Mouse (Mus musculus) kidney, embryonic 16.5 days (tissue): ENCODE measurements at regions not wholly inside any gene's neighbourhood (a gene's known extent, or its start where the extent isn't known, plus 50 kb on each side); places are given as distances from the start of the nearest gene placed in this dataset.

ENCODE experiments used
- ATAC-seq: fragments of 200-750 bp; cut with Nextera tagmentation; 2 replicates; pipeline ENCODE4 v1.8.0; 2017; ENCODE audit warnings: moderate TSS enrichment; ENCODE audit not compliant: low FRiP score, low TSS enrichment
- H3K27ac ChIP-seq: fragments of 300-500 bp; sonication (generic); 2 replicates; pipeline ENCODE4 v1.5.1; 2014; ENCODE audit warnings: low read length
- H3K27me3 ChIP-seq: fragments of 300-500 bp; sonication (generic); 2 replicates; pipeline ENCODE4 v1.6.1; 2014; ENCODE audit warnings: low read length, control low read depth, mixed read lengths; ENCODE audit not compliant: insufficient read depth
- H3K36me3 ChIP-seq: fragments of 300-500 bp; sonication (generic); 2 replicates; pipeline ENCODE4 v1.6.1; 2014; ENCODE audit warnings: low read length, control low read depth, mixed read lengths; ENCODE audit not compliant: insufficient read depth
- H3K4me1 ChIP-seq: fragments of 300-500 bp; sonication (generic); 2 replicates; pipeline ENCODE4 v1.6.1; 2014; ENCODE audit warnings: low read length, control low read depth, mixed read lengths; ENCODE audit not compliant: insufficient read depth
- H3K4me2 ChIP-seq: fragments of 300-500 bp; sonication (generic); replicated peaks from 2 replicates; pipeline ENCODE4 v1.6.1; 2014; ENCODE audit warnings: low read depth, low read length
- H3K4me3 ChIP-seq: fragments of 300-500 bp; sonication (generic); 2 replicates; pipeline ENCODE4 v1.5.1; 2014; ENCODE audit warnings: mild to moderate bottlenecking, low read length
- H3K9ac ChIP-seq: fragments of 300-500 bp; sonication (generic); replicated peaks from 2 replicates; pipeline ENCODE4 v1.6.1; 2014; ENCODE audit warnings: low read length
- H3K9me3 ChIP-seq: fragments of 300-500 bp; sonication (generic); 2 replicates; pipeline ENCODE4 v1.6.1; 2016; ENCODE audit warnings: low read length, control low read depth
- WGBS: fragments of 180-500 bp; shearing (Covaris S2); extraction: QIAGEN DNeasy Blood & Tissue Kit; methylation state at CpG from one replicate; pipeline ENCODE4 v1.1.7; 2014; 5-methylcytosine and 5-hydroxymethylcytosine counted together

DNA sequence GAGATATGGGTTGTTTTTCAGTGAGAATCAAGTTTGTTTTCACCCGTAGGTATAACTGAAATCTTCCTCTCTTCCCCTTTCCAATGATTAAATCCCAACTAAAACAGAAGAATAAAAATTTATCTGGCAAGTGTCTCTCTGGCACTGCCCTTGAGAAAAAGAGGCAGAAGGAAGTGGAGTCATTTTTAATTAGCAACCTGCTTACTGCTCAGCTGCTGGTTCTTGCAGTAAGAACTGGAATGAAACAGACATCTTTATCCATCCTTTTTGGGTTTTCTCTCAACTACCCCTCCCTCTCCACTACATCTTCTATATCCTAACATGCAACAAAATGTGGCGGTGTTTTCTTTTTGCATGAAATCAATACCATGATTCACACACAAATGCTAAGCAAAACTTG is 302.4 kb upstream of the Plxna2 start:
- H3K9me3 ChIP-seq, result no peaks in the 10 kb centered on the region
- no peak overlapping the region for H3K9ac ChIP-seq
- H3K36me3 ChIP-seq, result no peaks in the 10 kb centered on the region
- no peaks in the 10 kb centered on the region for H3K27me3 ChIP-seq
- no peak for ATAC-seq
- H3K4me2 ChIP-seq, result no peak overlapping the region
- H3K4me1 ChIP-seq, result no peaks in the 10 kb centered on the region
- H3K4me3 ChIP-seq, result no peak overlapping the region
- H3K27ac ChIP-seq, result no peak overlapping the region
- 85% methylated on average over 2 of the region's 2 CpGs for WGBS

DNA sequence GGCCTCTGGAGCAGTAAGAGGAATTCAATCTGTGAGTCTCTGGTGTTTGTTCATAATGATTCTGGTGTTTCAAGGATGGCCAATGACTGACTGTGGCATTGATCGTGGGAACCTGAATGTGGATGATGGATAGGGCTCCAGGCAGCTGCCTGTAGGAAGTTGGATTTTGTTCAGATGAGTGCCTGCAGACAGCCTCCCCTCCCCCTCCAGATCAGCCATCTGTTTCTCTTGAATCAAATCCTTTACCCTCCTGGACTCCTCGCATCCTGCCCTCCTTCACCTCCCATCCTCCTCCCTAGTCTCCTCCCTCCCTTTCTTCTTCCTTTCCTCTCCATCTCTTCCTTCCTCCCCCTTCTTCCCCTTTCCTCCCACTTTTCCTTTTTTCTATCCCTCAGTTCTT is 307.6 kb upstream of the Plxna2 start:
- Histone ChIP-seq H3K4me3 (no peak overlapping the region), H3K4me1 (no peaks in the 10 kb centered on the region), H3K36me3 (no peaks in the 10 kb centered on the region), H3K27ac (no peak overlapping the region), H3K9ac (no peak overlapping the region), H3K4me2 (no peak overlapping the region), H3K27me3 (no peaks in the 10 kb centered on the region), H3K9me3 (no peaks in the 10 kb centered on the region)
- ATAC-seq, result peak; percentile 67; the same call in 1 of the 2 replicates
- WGBS, result 10% methylated on average over 2 of the region's 2 CpGs

DNA sequence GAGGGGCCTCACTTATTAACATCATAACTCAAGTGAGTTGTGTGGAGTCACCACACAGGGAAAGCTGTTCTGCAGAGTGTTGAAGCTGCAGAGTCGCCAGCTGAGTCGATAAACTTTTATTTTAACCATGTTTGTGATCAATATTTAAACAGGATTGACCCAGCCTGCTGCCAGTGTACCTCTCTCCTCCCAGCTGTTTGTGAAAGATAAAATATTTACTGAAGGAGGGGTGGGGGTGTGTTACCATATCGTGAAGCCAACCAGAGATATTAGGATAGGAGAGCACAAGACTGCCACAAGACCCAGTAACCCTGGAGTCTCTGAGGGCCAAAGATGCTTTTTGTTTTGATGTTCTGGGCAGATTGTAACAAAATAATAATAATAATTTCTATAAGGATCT is 309.4 kb upstream of the Plxna2 start:
- no peaks in the 10 kb centered on the region for H3K27me3 ChIP-seq
- no peaks in the 10 kb centered on the region for H3K36me3 ChIP-seq
- H3K4me1 ChIP-seq, result no peaks in the 10 kb centered on the region
- 81% methylated on average over 3 of the region's 3 CpGs for WGBS
- no peak for ATAC-seq
- no peak overlapping the region for H3K9ac ChIP-seq
- H3K9me3 ChIP-seq, result no peaks in the 10 kb centered on the region
- H3K4me2 ChIP-seq, result no peak overlapping the region
- H3K4me3 ChIP-seq, result no peak overlapping the region
- H3K27ac ChIP-seq, result no peak overlapping the region

DNA sequence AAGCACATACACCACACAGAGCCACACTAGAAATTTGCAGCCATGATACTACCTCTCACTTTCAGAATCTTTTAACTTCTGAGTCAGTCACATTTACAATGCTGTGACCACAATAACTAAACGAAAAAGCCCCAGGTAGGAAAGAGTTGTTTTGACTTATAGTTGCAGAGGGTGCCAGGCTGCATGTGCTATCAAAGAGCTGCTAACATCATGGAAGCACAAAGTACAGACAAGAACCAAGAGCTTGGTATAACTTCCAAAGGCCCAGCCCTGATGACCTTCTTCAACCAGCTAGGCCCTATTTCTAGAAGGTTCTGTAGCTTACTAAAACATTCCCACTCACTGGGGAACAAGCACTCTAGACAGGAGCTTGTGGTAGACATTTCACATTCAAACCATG is 314.1 kb upstream of the Plxna2 start:
- no peaks in the 10 kb centered on the region for H3K4me1 ChIP-seq
- no peaks in the 10 kb centered on the region for H3K27me3 ChIP-seq
- no peaks in the 10 kb centered on the region for H3K9me3 ChIP-seq
- no peak overlapping the region for H3K9ac ChIP-seq
- no peaks in the 10 kb centered on the region for H3K36me3 ChIP-seq
- no peak overlapping the region for H3K27ac ChIP-seq
- no peak overlapping the region for H3K4me2 ChIP-seq
- ATAC-seq, result no peak
- H3K4me3 ChIP-seq, result no peak overlapping the region
- 64% methylated on average over 1 of the region's 1 CpGs for WGBS

DNA sequence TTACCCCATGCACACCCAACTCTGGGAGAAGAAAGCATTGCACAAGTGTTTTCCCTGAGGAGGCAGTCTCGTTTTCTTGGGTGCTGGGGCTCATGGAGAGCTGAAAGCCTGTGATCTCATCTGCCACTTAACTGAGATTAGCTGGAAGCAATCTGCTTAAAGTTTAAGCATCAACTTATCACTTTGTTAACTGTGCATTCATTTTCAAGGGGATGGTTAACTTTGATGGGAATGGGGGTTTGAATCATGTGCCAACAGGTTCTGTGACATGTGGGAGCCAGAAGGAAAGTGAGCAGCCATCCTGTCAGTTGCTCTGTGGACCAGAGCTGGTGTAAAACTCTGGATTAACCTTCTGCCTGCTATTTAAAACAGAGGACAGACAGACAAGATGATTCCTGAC is 315.2 kb upstream of the Plxna2 start:
- Histone ChIP-seq H3K27me3 (no peaks in the 10 kb centered on the region), H3K9ac (no peak overlapping the region), H3K4me1 (no peaks in the 10 kb centered on the region), H3K27ac (no peak overlapping the region), H3K4me2 (no peak overlapping the region), H3K9me3 (no peaks in the 10 kb centered on the region), H3K36me3 (no peaks in the 10 kb centered on the region), H3K4me3 (no peak overlapping the region)
- WGBS, result 44% methylated on average over 1 of the region's 1 CpGs
- ATAC-seq, result no peak

DNA sequence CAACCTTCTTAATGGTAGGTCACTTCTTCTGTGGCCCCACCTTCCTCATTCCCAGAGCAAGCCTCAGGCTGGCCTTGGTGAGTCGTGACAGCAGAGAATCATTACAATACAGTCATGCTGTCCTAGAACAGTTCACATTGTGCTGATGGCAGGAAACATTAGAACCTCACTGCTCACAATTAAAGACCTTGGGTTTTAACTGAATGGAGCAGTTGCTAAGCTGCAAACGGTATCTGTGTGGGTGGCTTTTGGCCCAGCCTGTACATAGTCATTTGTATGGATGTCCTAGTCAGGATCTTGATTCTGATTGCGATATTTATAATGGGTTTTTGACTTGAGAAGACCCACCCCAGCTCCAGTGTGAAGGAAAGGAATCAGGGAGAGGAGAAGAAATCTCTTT is 336.1 kb upstream of the Plxna2 start:
- ATAC-seq, result no peak
- no peaks in the 10 kb centered on the region for H3K9me3 ChIP-seq
- no peaks in the 10 kb centered on the region for H3K27me3 ChIP-seq
- H3K36me3 ChIP-seq, result no peaks in the 10 kb centered on the region
- no peak overlapping the region for H3K27ac ChIP-seq
- 69% methylated on average over 3 of the region's 3 CpGs for WGBS
- no peak overlapping the region for H3K4me3 ChIP-seq
- H3K4me1 ChIP-seq, result no peaks in the 10 kb centered on the region
- H3K9ac ChIP-seq, result no peak overlapping the region
- H3K4me2 ChIP-seq, result no peak overlapping the region

DNA sequence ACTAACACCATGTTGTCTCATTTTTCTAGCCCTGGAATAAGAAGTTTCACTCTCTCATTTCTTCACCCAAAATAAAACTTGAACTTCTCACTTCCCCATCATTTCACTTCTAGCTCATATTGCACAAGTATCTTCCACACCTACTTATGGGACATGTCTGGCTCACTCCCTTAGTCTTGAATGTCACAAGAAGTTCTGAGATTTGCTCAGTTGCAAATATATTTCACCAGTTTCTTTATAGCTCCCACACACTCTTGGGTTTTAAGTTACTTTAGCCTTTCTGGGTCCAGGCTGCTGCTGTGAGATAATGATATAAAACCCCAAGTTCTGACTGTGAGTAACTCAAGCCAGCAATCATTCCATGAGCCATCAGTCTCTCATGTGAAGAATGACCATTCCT is 350.0 kb upstream of the Plxna2 start:
- Histone ChIP-seq H3K27me3 (no peaks in the 10 kb centered on the region), H3K36me3 (no peaks in the 10 kb centered on the region), H3K27ac (no peak overlapping the region), H3K4me1 (no peaks in the 10 kb centered on the region), H3K9me3 (no peaks in the 10 kb centered on the region), H3K4me3 (no peak overlapping the region), H3K9ac (no peak overlapping the region), H3K4me2 (no peak overlapping the region)
- no peak for ATAC-seq

DNA sequence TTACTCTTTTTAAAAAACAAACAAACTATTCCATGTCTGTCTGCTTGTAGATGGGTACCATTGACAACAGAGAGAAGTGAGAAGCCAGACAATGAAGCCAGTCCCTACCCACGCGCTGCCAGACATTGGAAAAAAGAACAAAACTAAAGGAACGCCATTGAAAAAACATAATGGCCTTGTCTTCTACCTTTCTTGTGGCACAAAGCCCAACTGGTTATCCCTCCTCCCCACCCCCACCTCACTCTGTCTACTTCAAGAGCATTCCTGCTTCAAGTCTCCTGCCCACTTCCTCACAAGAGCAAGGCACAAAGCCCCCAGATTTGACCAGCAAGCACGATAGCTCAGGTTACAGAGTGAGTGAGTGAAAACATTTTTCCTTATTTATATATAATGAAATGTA is 355.6 kb upstream of the Plxna2 start:
- H3K4me2 ChIP-seq, result no peak overlapping the region

DNA sequence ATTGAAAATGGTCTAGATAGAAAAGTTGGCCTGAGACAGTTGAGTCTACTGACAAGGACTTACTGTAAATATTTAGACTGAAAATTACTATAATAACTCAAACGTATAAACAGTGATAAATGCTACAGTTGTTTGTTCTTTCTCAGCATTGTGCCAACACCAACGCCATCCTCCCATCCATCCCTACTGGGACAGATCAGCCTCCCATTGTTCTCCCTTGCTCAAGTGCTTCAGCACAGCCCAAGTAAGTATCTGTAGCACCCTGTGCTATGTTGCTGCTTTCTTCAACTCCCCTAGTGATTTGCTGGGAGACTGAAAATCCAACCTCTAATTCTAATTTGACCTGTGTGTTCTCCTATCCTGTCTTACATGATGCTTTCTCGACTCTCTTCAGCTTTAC is 358.1 kb upstream of the Plxna2 start:
- Histone ChIP-seq H3K36me3 (no peaks in the 10 kb centered on the region), H3K9me3 (no peaks in the 10 kb centered on the region), H3K27ac (no peak overlapping the region), H3K4me3 (no peak overlapping the region), H3K4me2 (no peak overlapping the region), H3K4me1 (no peaks in the 10 kb centered on the region), H3K9ac (no peak overlapping the region), H3K27me3 (no peaks in the 10 kb centered on the region)
- 70% methylated on average over 3 of the region's 3 CpGs for WGBS
- ATAC-seq, result no peak

More for the DNA sequence above, 355.6 kb upstream of the Plxna2 start:
- ATAC-seq, result no peak
- Histone ChIP-seq H3K4me3 (no peak overlapping the region), H3K9me3 (no peaks in the 10 kb centered on the region), H3K27me3 (no peaks in the 10 kb centered on the region), H3K9ac (no peak overlapping the region), H3K27ac (no peak overlapping the region), H3K4me1 (no peaks in the 10 kb centered on the region), H3K36me3 (no peaks in the 10 kb centered on the region)
- 76% methylated on average over 4 of the region's 4 CpGs for WGBS

DNA sequence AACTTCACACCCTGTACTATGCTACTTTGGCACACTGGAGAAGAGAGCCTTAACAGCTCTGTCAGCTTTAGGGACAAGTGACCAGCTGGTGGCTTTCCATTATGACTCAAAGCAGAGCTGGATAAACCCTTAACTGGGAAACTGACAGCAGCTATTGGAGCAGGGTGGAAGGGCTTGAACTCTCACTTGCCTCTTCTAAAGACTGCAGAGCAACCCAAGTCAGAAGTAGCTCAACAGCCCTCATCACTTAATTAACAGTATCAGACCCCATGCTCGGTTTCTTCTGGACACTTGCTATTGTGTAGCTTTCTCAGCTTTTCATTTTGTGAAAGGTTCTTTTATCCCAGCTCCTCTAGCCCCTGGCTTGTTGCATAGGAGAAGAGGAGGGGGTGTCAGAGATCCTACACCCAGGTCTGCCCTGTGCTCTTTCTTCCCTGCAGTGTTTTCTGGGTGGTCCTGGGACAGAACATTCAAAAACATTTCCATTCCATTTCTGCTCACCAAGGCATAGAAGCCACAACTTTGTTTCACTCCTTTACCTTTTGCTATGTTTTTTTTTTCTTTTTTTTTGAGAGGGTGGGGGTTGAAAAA is 373.1 kb upstream of the Plxna2 start:
- H3K27ac ChIP-seq, result no peak overlapping the region
- no peaks in the 10 kb centered on the region for H3K27me3 ChIP-seq
- H3K4me2 ChIP-seq, result no peak overlapping the region
- H3K4me3 ChIP-seq, result no peak overlapping the region
- WGBS, result 61% methylated on average over 1 of the region's 1 CpGs
- H3K36me3 ChIP-seq, result no peaks in the 10 kb centered on the region
- H3K4me1 ChIP-seq, result no peaks in the 10 kb centered on the region
- no peak for ATAC-seq
- no peaks in the 10 kb centered on the region for H3K9me3 ChIP-seq
- no peak overlapping the region for H3K9ac ChIP-seq

DNA sequence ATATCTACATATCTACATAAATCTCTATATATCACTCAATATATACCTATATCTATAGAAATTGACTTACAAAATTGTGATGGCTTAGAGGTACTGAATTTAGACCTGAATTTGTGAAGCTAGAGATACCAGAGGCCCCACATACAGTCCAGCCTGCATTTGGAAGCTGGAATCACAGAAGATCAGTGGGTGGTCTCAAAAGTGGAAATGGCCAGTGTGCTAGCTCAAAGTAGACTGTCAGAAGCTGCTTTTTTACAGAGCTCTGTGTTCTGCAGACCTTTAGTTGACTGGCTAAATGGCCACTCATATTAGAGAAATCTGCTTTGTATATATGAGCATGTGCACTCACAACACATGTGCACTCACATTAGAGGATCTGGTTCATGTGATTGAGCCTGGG is 376.9 kb upstream of the Plxna2 start:
- no peaks in the 10 kb centered on the region for H3K36me3 ChIP-seq
- no peak overlapping the region for H3K27ac ChIP-seq
- no peaks in the 10 kb centered on the region for H3K9me3 ChIP-seq
- no peak for ATAC-seq
- no peak overlapping the region for H3K4me2 ChIP-seq
- H3K27me3 ChIP-seq, result no peaks in the 10 kb centered on the region
- H3K4me3 ChIP-seq, result no peak overlapping the region
- H3K4me1 ChIP-seq, result no peaks in the 10 kb centered on the region
- H3K9ac ChIP-seq, result no peak overlapping the region
